Mouse (Mus musculus) cerebellum, adult 11 months (tissue): ENCODE data around the gene Hs3st6.

Experiments
- DNase-seq: peaks from one replicate; pipeline ENCODE4 v3.0.0; 2022

Gene Hs3st6

GRCm38 (mm10) chr17:24773241-24773640, 20.5 kb downstream of the Hs3st6 start:
- no peak for DNase-seq

DNA sequence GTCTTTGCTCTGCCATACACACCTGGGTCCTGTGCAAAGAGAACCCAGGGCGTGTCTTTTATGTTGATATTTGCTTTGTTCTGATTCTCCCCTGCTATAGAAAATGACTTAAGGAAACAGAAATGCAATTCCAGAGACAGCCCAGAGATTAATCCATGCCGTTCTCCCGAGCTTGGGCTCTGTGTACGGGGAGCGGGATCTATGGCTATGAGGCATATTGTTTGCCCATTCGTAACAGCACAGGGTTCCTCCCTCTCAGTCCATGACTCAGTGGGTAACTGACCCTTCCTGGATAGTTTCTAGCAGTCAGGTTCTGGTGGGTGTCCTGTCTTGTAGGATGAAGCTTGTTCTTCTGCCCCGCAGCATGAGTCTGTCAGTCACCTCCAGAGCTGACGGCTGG, 22.4 kb downstream of the Hs3st6 start:
- DNase-seq = no peak

- DNase-seq = no peak
Observed at GRCm38 (mm10) chr17:24777073-24777472, 24.3 kb downstream of the Hs3st6 start.

GRCm38 (mm10) chr17:24780821-24781220, 28.0 kb downstream of the Hs3st6 start:
- no peak for DNase-seq

DNA sequence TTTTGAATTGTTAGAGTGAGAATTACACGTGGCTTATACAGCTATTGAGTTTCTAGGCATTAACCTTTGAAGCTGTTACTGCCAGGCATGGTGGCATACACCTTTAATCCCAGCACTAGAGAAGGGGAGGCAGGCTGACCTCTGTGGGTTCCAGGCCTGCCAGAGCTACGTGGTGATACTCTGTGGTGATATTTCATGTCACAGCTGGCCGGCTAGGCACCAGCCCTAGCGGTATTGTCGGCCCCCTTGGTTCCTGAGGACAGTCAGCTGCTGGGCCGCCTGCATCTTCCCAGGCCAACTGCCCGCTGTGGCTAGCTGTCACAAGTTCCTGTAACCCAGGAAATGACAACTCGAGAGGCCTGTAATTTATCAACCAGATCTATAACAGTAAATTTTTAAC, 39.4 kb downstream of the Hs3st6 start:
- no peak for DNase-seq

DNA sequence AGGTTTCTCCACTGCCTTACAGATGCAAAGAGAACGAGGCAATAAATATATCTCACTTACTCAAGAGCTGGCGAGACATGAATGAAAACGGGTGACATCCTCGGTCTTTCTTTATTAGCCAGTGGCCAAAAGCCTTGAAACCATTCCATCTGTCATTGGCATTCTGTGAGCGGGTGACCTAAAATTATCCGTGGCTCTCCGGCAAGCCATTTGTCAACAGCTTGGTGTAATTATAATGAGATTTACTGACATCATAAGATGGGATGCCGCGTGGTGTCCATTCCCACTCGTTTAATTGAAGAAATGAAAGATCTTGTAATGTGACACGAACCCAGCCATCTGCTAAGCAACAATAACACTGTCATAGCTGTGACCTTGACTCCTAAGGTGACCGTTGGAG, 42.0 kb downstream of the Hs3st6 start:
- no peak for DNase-seq

DNA sequence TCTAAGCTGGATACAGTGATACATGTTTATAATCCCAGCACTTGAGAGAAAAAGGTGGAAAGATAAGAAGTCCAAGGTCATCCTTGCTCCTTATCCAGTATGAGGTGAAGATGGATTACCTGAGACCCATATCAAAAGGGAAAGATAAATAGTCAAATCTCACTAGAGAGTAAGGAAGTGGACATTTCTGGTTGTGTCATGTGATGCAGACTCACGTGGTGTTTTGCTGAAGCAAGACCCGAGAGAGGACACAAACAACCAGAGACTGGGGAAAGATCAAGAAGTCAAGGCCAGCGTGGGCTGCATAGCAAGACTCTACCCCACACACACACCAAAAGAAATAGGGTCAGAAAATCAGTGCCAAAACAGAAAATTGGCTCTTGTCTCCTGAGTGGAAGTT, 44.2 kb downstream of the Hs3st6 start:
- DNase-seq = no peak

GRCm38 (mm10) chr17:24798229-24798628, 45.4 kb downstream of the Hs3st6 start:
- no peak for DNase-seq

- DNase-seq = no peak
Observed at GRCm38 (mm10) chr17:24799476-24799875, 46.7 kb downstream of the Hs3st6 start.

DNA sequence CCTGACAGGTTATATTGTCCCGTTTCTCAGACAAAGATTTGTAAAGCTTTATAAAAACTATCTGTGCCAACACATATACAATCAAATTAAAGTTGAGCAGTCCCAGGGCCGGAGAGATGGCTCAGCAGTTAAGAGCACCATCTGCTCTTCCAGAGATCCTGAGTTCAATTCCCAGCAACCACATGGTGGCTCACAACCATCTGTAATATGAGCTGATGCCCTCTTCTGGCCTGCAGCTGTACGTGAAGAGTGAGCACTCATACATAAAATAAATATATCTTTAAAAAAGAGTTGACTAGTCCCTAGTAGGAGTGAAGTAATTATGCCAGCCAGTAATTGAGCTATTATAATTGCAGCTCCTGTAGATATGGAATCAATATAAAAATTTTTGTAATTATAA, 47.7 kb downstream of the Hs3st6 start:
- no peak for DNase-seq

- DNase-seq = peak; percentile 7
Observed at GRCm38 (mm10) chr17:24803952-24804951, 51.5 kb downstream of the Hs3st6 start, which contains the start of gene Meiob. Gene Meiob, plus strand, starts transcription at chr17:24804289.
